Mouse (Mus musculus) hindbrain, embryonic 14.5 days (tissue): Measurements from ENCODE around the gene Gm5431. TPM values are rescaled to one million over a fixed set of nuclear protein-coding genes. Genes with fewer than 3 reads are reported as not detected.

Experiments
- ATAC-seq: fragments of 200-750 bp; cut with Nextera tagmentation; 2 replicates; pipeline ENCODE4 v1.8.0; 2017; ENCODE audit warnings: moderate number of reproducible peaks, mild to moderate bottlenecking, moderate TSS enrichment, moderate library complexity; ENCODE audit not compliant: low FRiP score
- DNase-seq: peaks from one replicate; pipeline ENCODE4 v3.0.0-alpha.2; 2015; ENCODE audit warnings: low spot score
- H3K27ac ChIP-seq: fragments of 300-500 bp; sonication (generic); 2 replicates; pipeline ENCODE4 v1.5.1; 2014; ENCODE audit warnings: mild to moderate bottlenecking, moderate library complexity
- H3K27me3 ChIP-seq: fragments of 300-500 bp; sonication (generic); 2 replicates; pipeline ENCODE4 v1.6.1; 2014; ENCODE audit warnings: mild to moderate bottlenecking, low read length, mixed read lengths; ENCODE audit not compliant: control insufficient read depth, insufficient read depth
- H3K36me3 ChIP-seq: fragments of 300-500 bp; sonication (generic); replicated peaks from 2 replicates; pipeline ENCODE4 v1.6.1; 2014; ENCODE audit not compliant: control insufficient read depth, insufficient read depth
- H3K4me1 ChIP-seq: fragments of 300-500 bp; sonication (generic); replicated peaks from 2 replicates; pipeline ENCODE4 v1.6.1; 2014; ENCODE audit warnings: antibody characterized with exemption, low read length, mixed read lengths; ENCODE audit not compliant: control insufficient read depth, insufficient read depth
- H3K4me2 ChIP-seq: fragments of 300-500 bp; sonication (generic); replicated peaks from 2 replicates; pipeline ENCODE4 v1.6.1; 2014; ENCODE audit warnings: mild to moderate bottlenecking, moderate library complexity
- H3K4me3 ChIP-seq: fragments of 300-500 bp; sonication (generic); replicated peaks from 2 replicates; pipeline ENCODE4 v1.5.1; 2014; ENCODE audit warnings: mild to moderate bottlenecking, low read length
- H3K9ac ChIP-seq: fragments of 300-500 bp; sonication (generic); 2 replicates; pipeline ENCODE4 v1.6.1; 2014
- H3K9me3 ChIP-seq: fragments of 300-500 bp; sonication (generic); 2 replicates; pipeline ENCODE4 v1.6.1; 2016; ENCODE audit warnings: low read length; ENCODE audit not compliant: control insufficient read depth
- WGBS: fragments of 180-500 bp; shearing (Covaris S2); extraction: QIAGEN DNeasy Blood & Tissue Kit; methylation state at CpG from one replicate; pipeline ENCODE4 v1.1.7; 2014; 5-methylcytosine and 5-hydroxymethylcytosine counted together
- polyA plus RNA-seq: library from polyadenylated mRNA; unstranded; fragments of >200 nt; fragmentation: Nextera tagmentation; extraction: Ambion mirVana; gene quantifications from 2 replicates; pipeline ENCODE4 v1.2.1, GENCODE M21; 2014

The Gm5431 gene
- polyA plus RNA-seq, 1 experiment from 2014 or later, result 0.74 TPM

GRCm38 (mm10) chr11:48872695-48873300 lies 29.2 kb downstream of the Gm5431 start:
- no peaks in the 10 kb centered on the region for H3K9me3 ChIP-seq
- no peak overlapping the region for H3K27ac ChIP-seq
- ATAC-seq, result no peak
- 79% methylated on average over 7 of the region's 7 CpGs for WGBS
- no peak overlapping the region for H3K4me2 ChIP-seq
- H3K4me1 ChIP-seq, result peaks cover 15% of the 10 kb centered on the region
- no peaks in the 10 kb centered on the region for H3K36me3 ChIP-seq
- no peak for DNase-seq
- no peak overlapping the region for H3K9ac ChIP-seq
- peaks cover 8% of the 10 kb centered on the region; the same call in 1 of the 2 replicates for H3K27me3 ChIP-seq
- no peak overlapping the region for H3K4me3 ChIP-seq

- ATAC-seq, result no peak
- 14% methylated on average over 17 of the region's 17 CpGs for WGBS
- no peaks in the 10 kb centered on the region for H3K9me3 ChIP-seq
- DNase-seq, result no peak
- H3K4me3 ChIP-seq, result peak overlapping the region; percentile 38
- H3K27ac ChIP-seq, result no peak overlapping the region
- H3K4me2 ChIP-seq, result peak overlapping the region; percentile 60
- peaks cover 8% of the 10 kb centered on the region; the same call in 1 of the 2 replicates for H3K27me3 ChIP-seq
- H3K4me1 ChIP-seq, result peaks cover 15% of the 10 kb centered on the region
- H3K9ac ChIP-seq, result peak overlapping the region; percentile 54
- H3K36me3 ChIP-seq, result no peaks in the 10 kb centered on the region
Measured at GRCm38 (mm10) chr11:48871817-48872541, 30.0 kb downstream of the Gm5431 start.

GRCm38 (mm10) chr11:48871201-48871772 lies 30.7 kb downstream of the Gm5431 start, which contains the start of gene Irgm1:
Gene Irgm1 (minus strand): TSS chr11:48871683.
- H3K36me3 ChIP-seq, result no peaks in the 10 kb centered on the region
- H3K4me1 ChIP-seq, result peaks cover 15% of the 10 kb centered on the region
- peak within 1 kb of the TSS; percentile 60 for H3K4me2 ChIP-seq
- H3K27me3 ChIP-seq, result peaks cover 8% of the 10 kb centered on the region; the same call in 1 of the 2 replicates
- peak within 1 kb of the TSS; percentile 38 for H3K4me3 ChIP-seq
- peak within 1 kb of the TSS; percentile 54 for H3K9ac ChIP-seq
- WGBS, result 2% methylated on average over 19 of the region's 19 CpGs
- DNase-seq (peak; percentile 53), ATAC-seq (peak; percentile 18)
- H3K9me3 ChIP-seq, result no peaks in the 10 kb centered on the region
- no peak within 1 kb of the TSS for H3K27ac ChIP-seq

GRCm38 (mm10) chr11:48870781-48871180 lies 31.2 kb downstream of the Gm5431 start:
- H3K36me3 ChIP-seq, result no peaks in the 10 kb centered on the region
- no peaks in the 10 kb centered on the region for H3K9me3 ChIP-seq
- peak overlapping the region; percentile 60 for H3K4me2 ChIP-seq
- no peak for ATAC-seq
- peak overlapping the region; percentile 54 for H3K9ac ChIP-seq
- peaks cover 15% of the 10 kb centered on the region for H3K4me1 ChIP-seq
- peak overlapping the region; percentile 38 for H3K4me3 ChIP-seq
- H3K27ac ChIP-seq, result no peak overlapping the region
- DNase-seq, result no peak
- H3K27me3 ChIP-seq, result peaks cover 8% of the 10 kb centered on the region; the same call in 1 of the 2 replicates
- 42% methylated on average over 7 of the region's 7 CpGs for WGBS

- H3K9ac ChIP-seq, result no peak overlapping the region
- no peak overlapping the region for H3K4me3 ChIP-seq
- peaks cover 8% of the 10 kb centered on the region; the same call in 1 of the 2 replicates for H3K27me3 ChIP-seq
- peak overlapping the region; percentile 60 for H3K4me2 ChIP-seq
- no peak for ATAC-seq
- no peaks in the 10 kb centered on the region for H3K36me3 ChIP-seq
- WGBS, result 78% methylated on average over 7 of the region's 7 CpGs
- H3K27ac ChIP-seq, result no peak overlapping the region
- no peak for DNase-seq
- peaks cover 15% of the 10 kb centered on the region for H3K4me1 ChIP-seq
- H3K9me3 ChIP-seq, result no peaks in the 10 kb centered on the region
Measured at GRCm38 (mm10) chr11:48869380-48870110, 32.5 kb downstream of the Gm5431 start.

GRCm38 (mm10) chr11:48866481-48866880 lies 35.5 kb downstream of the Gm5431 start:
- Histone ChIP-seq H3K27ac (no peak overlapping the region), H3K9me3 (no peaks in the 10 kb centered on the region), H3K9ac (no peak overlapping the region), H3K4me3 (no peak overlapping the region), H3K4me1 (peaks cover 10% of the 10 kb centered on the region), H3K36me3 (no peaks in the 10 kb centered on the region), H3K27me3 (no peaks in the 10 kb centered on the region), H3K4me2 (no peak overlapping the region)
- WGBS, result 97% methylated on average over 9 of the region's 9 CpGs
- no peak for DNase-seq
- ATAC-seq, result no peak

GRCm38 (mm10) chr11:48863808-48864207 lies 38.2 kb downstream of the Gm5431 start:
- no peak for ATAC-seq
- WGBS, result 88% methylated on average over 3 of the region's 3 CpGs
- no peak overlapping the region for H3K4me3 ChIP-seq

GRCm38 (mm10) chr11:48862784-48863319 lies 39.2 kb downstream of the Gm5431 start:
- no peak overlapping the region for H3K27ac ChIP-seq
- no peak overlapping the region for H3K4me2 ChIP-seq
- ATAC-seq, result no peak

More at GRCm38 (mm10) chr11:48863808-48864207, 38.2 kb downstream of the Gm5431 start:
- H3K4me1 ChIP-seq, result no peaks in the 10 kb centered on the region
- H3K4me2 ChIP-seq, result no peak overlapping the region
- no peaks in the 10 kb centered on the region for H3K36me3 ChIP-seq
- DNase-seq, result no peak
- no peaks in the 10 kb centered on the region for H3K9me3 ChIP-seq
- no peak overlapping the region for H3K27ac ChIP-seq
- H3K9ac ChIP-seq, result no peak overlapping the region
- no peaks in the 10 kb centered on the region for H3K27me3 ChIP-seq

More at GRCm38 (mm10) chr11:48862784-48863319, 39.2 kb downstream of the Gm5431 start:
- no peak overlapping the region for H3K4me3 ChIP-seq
- H3K4me1 ChIP-seq, result peaks cover 5% of the 10 kb centered on the region; the same call in 1 of the 2 replicates
- no peaks in the 10 kb centered on the region for H3K27me3 ChIP-seq
- no peaks in the 10 kb centered on the region for H3K36me3 ChIP-seq
- no peak overlapping the region for H3K9ac ChIP-seq
- no peak for DNase-seq
- 90% methylated on average over 1 of the region's 1 CpGs for WGBS
- H3K9me3 ChIP-seq, result no peaks in the 10 kb centered on the region
